Mouse (Mus musculus) E14TG2a.4 (cell line): ENCODE measurements around the gene Rassf8.

Experiments used
- H3K27me3 ChIP-seq: 2 replicates; pipeline ENCODE4 v1.6.1; 2014; ENCODE audit warnings: low read length, control low read depth; ENCODE audit not compliant: insufficient read depth
- H3K36me3 ChIP-seq: 2 replicates; pipeline ENCODE4 v1.6.1; 2014; ENCODE audit warnings: low read length, control low read depth; ENCODE audit not compliant: insufficient read depth
- H3K4me1 ChIP-seq: replicated peaks from 2 replicates; pipeline ENCODE4 v1.6.1; 2014; ENCODE audit warnings: low read depth, low read length, control low read depth
- H3K4me3 ChIP-seq: replicated peaks from 2 replicates; pipeline ENCODE4 v1.5.1; 2014; ENCODE audit warnings: mild to moderate bottlenecking, low read length
- H3K9me3 ChIP-seq: 2 replicates; pipeline ENCODE4 v1.6.1; 2014; ENCODE audit warnings: low read length, control low read depth
- CTCF ChIP-seq: conservative IDR thresholded peaks from 2 replicates; pipeline ENCODE4 v1.5.1; 2014; ENCODE audit warnings: low read length
- NANOG ChIP-seq: IDR thresholded peaks from 2 replicates; pipeline ENCODE4 v1.6.1; 2014; ENCODE audit warnings: borderline replicate concordance, low read length, mixed read lengths
- POU5F1 ChIP-seq: IDR thresholded peaks from 2 replicates; pipeline ENCODE4 v1.6.1; 2014; ENCODE audit warnings: low read length, borderline replicate concordance

Gene Rassf8

DNA sequence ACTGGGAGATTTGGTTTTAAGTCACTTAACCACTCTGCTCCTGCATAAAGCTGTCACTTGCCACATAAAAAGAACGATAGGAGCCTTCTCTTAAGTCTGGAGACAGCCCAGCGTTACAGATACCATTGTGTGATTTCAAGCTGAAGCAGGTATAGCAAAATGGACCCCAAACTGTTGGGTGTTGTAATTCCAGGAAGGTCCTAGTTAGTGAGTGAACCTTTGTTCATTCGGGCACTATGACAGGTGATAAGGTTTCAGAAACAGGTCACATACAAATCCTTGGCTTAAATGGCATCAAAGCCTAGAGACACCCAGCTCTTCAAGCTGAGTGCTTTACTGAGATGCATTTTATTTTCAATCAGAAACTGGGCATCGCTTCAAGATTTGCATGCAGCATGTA is 16.5 kb downstream of the Rassf8 start:
- TF ChIP-seq NANOG (no peak), CTCF (no peak), POU5F1 (no peak)
- Histone ChIP-seq H3K4me3 (no peak overlapping the region), H3K4me1 (peaks cover 6% of the 10 kb centered on the region; the same call in 1 of the 2 replicates), H3K36me3 (no peaks in the 10 kb centered on the region), H3K27me3 (no peaks in the 10 kb centered on the region), H3K9me3 (no peaks in the 10 kb centered on the region)

DNA sequence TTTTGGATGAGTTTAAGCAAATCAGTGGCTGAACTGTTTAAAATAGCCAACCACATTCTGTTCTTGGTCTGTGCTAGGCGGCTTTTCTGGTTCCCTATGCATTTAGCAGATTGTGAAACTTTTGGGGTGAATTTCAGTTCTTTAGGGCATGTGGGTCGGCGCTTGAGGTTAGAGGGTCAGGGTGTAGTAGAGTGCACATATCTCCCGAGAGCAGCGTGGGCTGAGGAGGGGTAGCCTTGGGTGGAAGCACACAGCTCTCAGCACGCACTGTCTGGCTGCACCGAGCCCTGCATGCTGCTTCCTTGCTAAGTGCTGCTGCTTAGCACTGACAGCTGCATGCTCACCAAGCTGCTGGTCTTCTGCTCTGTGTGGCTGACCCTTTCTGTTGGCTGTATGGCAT is 18.5 kb downstream of the Rassf8 start:
- H3K9me3 ChIP-seq, result no peaks in the 10 kb centered on the region
- no peak for TF ChIP-seq CTCF
- no peak for TF ChIP-seq POU5F1
- no peak for TF ChIP-seq NANOG
- no peaks in the 10 kb centered on the region for H3K36me3 ChIP-seq
- H3K4me3 ChIP-seq, result no peak overlapping the region
- peaks cover 7% of the 10 kb centered on the region; the same call in 1 of the 2 replicates for H3K4me1 ChIP-seq
- no peaks in the 10 kb centered on the region for H3K27me3 ChIP-seq

DNA sequence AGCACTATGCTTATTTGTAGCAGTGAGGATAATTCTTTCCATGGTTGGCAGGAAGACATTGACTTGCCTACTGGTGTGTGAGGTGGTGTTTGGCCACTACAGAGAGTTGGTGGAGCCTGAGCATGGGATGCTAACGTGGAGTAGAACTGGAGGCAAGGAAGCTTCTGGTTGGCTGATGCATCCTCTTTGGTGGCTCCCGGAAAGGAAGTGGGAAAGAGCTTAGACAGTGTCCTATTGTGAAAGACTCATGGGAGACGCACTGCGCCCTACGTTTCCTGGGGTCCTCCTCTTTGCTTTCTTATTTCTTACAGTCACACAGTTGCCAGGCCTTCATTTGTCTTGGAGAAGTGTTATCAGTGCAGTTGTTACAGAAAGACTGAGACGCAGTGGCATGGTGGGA is 20.4 kb downstream of the Rassf8 start:
- Histone ChIP-seq H3K4me1 (peaks cover 17% of the 10 kb centered on the region), H3K36me3 (no peaks in the 10 kb centered on the region), H3K4me3 (no peak overlapping the region), H3K27me3 (no peaks in the 10 kb centered on the region), H3K9me3 (no peaks in the 10 kb centered on the region)
- TF ChIP-seq POU5F1 (no peak), NANOG (no peak), CTCF (no peak)

DNA sequence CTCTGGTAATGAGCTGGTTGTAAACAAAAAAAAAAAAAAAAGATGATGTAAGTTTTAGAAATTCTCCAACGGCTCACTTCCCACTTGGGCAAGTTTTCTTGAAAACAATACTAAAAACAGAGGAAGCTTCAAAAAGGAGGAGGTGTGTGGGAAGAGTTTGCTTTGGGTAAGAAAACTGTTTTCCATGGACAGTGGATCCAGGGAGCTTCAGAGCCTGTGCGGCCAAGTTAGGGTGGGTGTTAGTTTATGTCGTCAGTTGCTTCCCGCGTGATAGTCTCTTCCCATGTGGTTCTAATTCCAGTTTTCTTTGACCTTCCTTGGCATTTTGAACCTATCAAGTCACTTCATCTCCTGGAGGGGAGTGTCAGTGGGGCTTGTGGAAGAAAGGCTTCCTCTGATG is 21.1 kb downstream of the Rassf8 start:
- Histone ChIP-seq H3K9me3 (no peaks in the 10 kb centered on the region), H3K4me1 (peaks cover 17% of the 10 kb centered on the region), H3K4me3 (no peak overlapping the region), H3K36me3 (no peaks in the 10 kb centered on the region), H3K27me3 (no peaks in the 10 kb centered on the region)
- TF ChIP-seq CTCF (no peak), NANOG (no peak), POU5F1 (no peak)

DNA sequence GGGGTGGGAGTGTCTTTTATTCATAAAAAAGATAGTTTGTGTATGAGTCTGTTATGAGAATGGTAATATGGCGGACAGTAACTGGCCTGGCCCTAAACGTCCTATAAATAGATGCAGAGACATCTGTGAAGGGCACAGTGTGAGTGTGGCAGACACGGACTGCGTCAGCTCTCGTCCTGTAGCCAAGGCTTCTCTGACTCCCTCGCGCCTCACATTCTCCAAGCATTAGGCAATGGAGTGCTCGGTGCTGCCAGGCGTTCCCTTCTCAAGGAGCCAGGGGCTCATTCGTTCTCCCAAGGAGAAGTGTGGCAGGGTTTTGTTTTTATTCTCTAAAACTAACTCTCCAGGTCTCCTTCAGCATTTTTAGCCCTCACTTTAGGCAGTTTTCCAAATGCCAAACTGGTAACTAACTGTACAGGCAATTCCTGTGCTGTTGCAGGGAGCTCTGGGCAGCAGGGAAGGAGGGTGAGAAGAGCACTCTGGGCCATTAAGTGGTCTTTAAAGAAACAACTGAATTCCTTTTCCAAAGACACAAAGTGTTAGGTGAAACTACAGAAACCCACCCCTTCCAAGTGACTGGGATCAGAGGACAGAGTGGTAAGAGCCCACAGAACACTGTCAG is 22.2 kb downstream of the Rassf8 start:
- Histone ChIP-seq H3K27me3 (no peaks in the 10 kb centered on the region), H3K4me1 (peaks cover 17% of the 10 kb centered on the region), H3K4me3 (no peak overlapping the region), H3K9me3 (no peaks in the 10 kb centered on the region), H3K36me3 (no peaks in the 10 kb centered on the region)
- no peak for TF ChIP-seq POU5F1
- TF ChIP-seq CTCF, result no peak
- TF ChIP-seq NANOG, result no peak

DNA sequence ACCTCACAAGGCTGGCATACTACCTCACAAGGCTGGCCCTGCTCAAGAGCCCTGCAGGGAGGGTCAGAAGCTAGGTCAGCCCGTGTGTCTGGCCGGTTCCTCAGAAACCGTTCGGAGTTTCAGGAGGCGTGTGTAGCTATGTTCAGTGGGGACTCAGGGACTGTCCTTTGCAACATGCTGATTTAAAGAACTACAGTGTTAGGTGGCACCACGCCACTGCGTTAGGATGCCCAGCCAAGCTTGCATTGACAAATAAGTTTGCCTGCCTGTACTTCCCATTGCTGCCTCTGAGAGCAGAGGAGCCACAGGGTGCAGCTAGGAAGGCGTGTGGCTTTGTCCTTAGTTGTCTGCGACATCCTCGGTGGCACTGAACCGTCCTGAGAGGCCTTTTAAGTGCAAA is 23.3 kb downstream of the Rassf8 start:
- peaks cover 17% of the 10 kb centered on the region for H3K4me1 ChIP-seq
- H3K4me3 ChIP-seq, result no peak overlapping the region
- no peaks in the 10 kb centered on the region for H3K36me3 ChIP-seq
- TF ChIP-seq NANOG (no peak), CTCF (no peak), POU5F1 (no peak)
- H3K9me3 ChIP-seq, result no peaks in the 10 kb centered on the region
- H3K27me3 ChIP-seq, result no peaks in the 10 kb centered on the region

DNA sequence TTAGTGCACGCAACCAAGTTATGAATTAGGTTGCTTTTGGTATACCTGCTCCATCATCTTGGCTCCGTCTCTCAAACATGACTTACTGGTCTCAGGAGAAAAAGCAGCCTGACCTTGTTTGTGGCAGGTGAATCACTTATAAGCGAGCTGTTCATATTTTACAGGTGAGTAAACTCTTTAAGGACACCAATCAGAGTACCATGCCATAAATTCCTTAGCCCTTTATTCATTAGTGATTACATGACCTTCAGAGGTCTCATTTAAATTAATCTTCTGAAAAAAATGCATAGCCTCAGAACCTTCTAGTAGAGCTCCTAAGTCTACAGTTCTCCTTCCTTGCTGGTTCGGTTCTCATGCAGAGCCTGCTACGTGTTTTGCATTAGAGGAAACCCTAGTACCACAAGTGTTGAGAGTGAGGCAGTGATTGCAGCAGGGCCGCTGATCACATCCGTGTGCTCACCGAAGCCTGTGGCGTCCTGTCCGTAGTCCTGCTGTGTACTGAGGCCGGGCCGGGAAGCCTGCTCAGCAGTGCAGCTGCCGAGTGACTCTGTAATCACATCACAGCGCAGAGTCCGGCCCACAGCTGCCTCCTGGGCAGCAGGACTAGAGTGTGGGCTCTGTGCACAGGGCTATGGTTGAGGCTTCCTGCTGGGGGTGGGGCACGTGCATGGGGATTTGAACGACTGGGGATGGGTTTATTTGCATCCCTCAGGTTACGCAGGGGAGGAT is 23.9 kb downstream of the Rassf8 start:
- Histone ChIP-seq H3K4me1 (peaks cover 17% of the 10 kb centered on the region), H3K27me3 (no peaks in the 10 kb centered on the region), H3K4me3 (no peak overlapping the region), H3K9me3 (no peaks in the 10 kb centered on the region), H3K36me3 (no peaks in the 10 kb centered on the region)
- no peak for TF ChIP-seq NANOG
- no peak for TF ChIP-seq CTCF
- no peak for TF ChIP-seq POU5F1

DNA sequence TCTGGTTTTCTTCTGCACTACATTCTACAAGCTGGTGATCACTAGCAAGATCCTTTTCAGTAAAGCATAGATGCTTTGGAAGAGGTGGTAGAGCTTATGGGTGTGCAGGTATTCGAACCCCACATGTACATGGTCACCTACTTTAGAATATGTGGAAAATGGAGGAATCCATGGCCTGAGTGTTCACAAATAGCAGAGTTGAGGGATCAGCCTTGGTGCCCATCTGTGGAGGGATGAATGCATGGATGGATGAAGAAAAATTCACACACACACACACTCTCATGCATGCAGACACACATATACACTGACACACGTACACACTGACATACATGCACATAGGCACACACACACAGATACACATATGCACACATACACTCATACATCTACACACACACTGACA is 27.9 kb downstream of the Rassf8 start:
- Histone ChIP-seq H3K27me3 (no peaks in the 10 kb centered on the region), H3K36me3 (no peaks in the 10 kb centered on the region), H3K4me3 (no peak overlapping the region), H3K9me3 (no peaks in the 10 kb centered on the region), H3K4me1 (peaks cover 17% of the 10 kb centered on the region)
- TF ChIP-seq NANOG (no peak), POU5F1 (no peak), CTCF (no peak)

DNA sequence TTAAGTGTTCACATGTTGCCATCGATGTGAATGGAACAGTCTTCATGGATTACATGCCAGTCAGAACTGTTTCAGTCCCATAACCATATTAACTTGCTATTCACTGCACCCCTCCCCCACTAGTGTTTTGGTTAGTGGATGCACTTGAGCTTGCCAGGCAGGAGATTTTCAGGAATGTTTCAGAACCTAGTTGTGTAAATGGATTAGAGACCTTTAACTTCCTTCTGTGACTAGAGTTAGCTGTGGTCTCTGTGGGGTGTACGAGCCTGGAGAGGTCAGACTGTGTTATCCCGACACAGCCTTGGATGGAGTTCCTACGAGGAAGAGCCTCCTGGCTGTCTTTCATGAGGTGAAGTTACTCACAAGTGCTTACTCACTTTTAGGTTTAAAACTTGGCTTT is 29.7 kb downstream of the Rassf8 start:
- Histone ChIP-seq H3K4me1 (peaks cover 13% of the 10 kb centered on the region), H3K36me3 (no peaks in the 10 kb centered on the region), H3K9me3 (no peaks in the 10 kb centered on the region), H3K4me3 (no peak overlapping the region), H3K27me3 (no peaks in the 10 kb centered on the region)
- TF ChIP-seq CTCF (no peak), POU5F1 (no peak), NANOG (no peak)
